Mouse (Mus musculus) limb, embryonic 14.5 days (tissue): Measurements from ENCODE around the gene Gm21885. TPM values are rescaled to one million over a fixed set of nuclear protein-coding genes. Genes with fewer than 3 reads are reported as not detected.
A peak's percentile ranks its signal among the peaks of the same experiment; 100 is the strongest.

ENCODE experiments used
- ATAC-seq: fragments of 200-750 bp; cut with Nextera tagmentation; 2 replicates; pipeline ENCODE4 v1.8.0; 2017; ENCODE audit warnings: low read depth, moderate number of reproducible peaks, moderate TSS enrichment; ENCODE audit not compliant: low FRiP score
- DNase-seq: peaks from one replicate; pipeline ENCODE4 v3.0.0-alpha.2; 2015; ENCODE audit warnings: low spot score
- H3K27ac ChIP-seq: fragments of 300-500 bp; sonication (generic); replicated peaks from 2 replicates; pipeline ENCODE4 v1.5.1; 2014; ENCODE audit warnings: low read depth, mild to moderate bottlenecking, low read length, moderate library complexity, mixed read lengths
- H3K27me3 ChIP-seq: fragments of 300-500 bp; sonication (generic); 2 replicates; pipeline ENCODE4 v1.6.1; 2014; ENCODE audit warnings: low read length, mixed read lengths; ENCODE audit not compliant: control insufficient read depth, insufficient read depth
- H3K36me3 ChIP-seq: fragments of 300-500 bp; sonication (generic); 2 replicates; pipeline ENCODE4 v1.6.1; 2014; ENCODE audit warnings: mild to moderate bottlenecking, low read length, moderate library complexity, mixed read lengths; ENCODE audit not compliant: control insufficient read depth, insufficient read depth
- H3K4me1 ChIP-seq: fragments of 300-500 bp; sonication (generic); 2 replicates; pipeline ENCODE4 v1.6.1; 2014; ENCODE audit warnings: antibody characterized with exemption, low read length, mixed read lengths; ENCODE audit not compliant: control insufficient read depth, insufficient read depth
- H3K4me2 ChIP-seq: fragments of 300-500 bp; sonication (generic); replicated peaks from 2 replicates; pipeline ENCODE4 v1.6.1; 2014; ENCODE audit warnings: low read depth, mild to moderate bottlenecking, low read length, moderate library complexity; ENCODE audit not compliant: severe bottlenecking
- H3K4me3 ChIP-seq: fragments of 300-500 bp; sonication (generic); replicated peaks from 2 replicates; pipeline ENCODE4 v1.5.1; 2014; ENCODE audit warnings: low read length
- H3K9ac ChIP-seq: fragments of 300-500 bp; sonication (generic); 2 replicates; pipeline ENCODE4 v1.6.1; 2014; ENCODE audit warnings: mild to moderate bottlenecking, low read depth, low read length, moderate library complexity; ENCODE audit not compliant: severe bottlenecking
- H3K9me3 ChIP-seq: fragments of 300-500 bp; sonication (generic); 2 replicates; pipeline ENCODE4 v1.6.1; 2016; ENCODE audit warnings: low read length; ENCODE audit not compliant: control insufficient read depth
- POLR2A ChIP-seq: fragments of 200-500 bp; IDR thresholded peaks from 2 replicates; pipeline ENCODE4 v1.8.0; 2012; ENCODE audit warnings: inconsistent platforms, mild to moderate bottlenecking, moderate library complexity, borderline replicate concordance; ENCODE audit not compliant: insufficient read depth, insufficient read length; ENCODE audit errors: extremely low read depth
- WGBS: fragments of 180-500 bp; shearing (Covaris S2); extraction: QIAGEN DNeasy Blood & Tissue Kit; methylation state at CpG from one replicate; pipeline ENCODE4 v1.1.7; 2014; 5-methylcytosine and 5-hydroxymethylcytosine counted together
- polyA plus RNA-seq, 2 experiments: library from polyadenylated mRNA; depleted of rRNA in 1 of 2; stranded (reverse) in 1 of 2; unstranded in 1 of 2; fragments of >200 nt; fragmentation: Nextera tagmentation in 1 of 2; extraction: Ambion mirVana in 1 of 2; gene quantifications; 2 replicates each; pipeline versions ENCODE4 v1.2.1 to v1.2.3; 2012 to 2014

The Gm21885 gene
- polyA plus RNA-seq, 2 experiments: 0.84 TPM; not detected in 1

- DNase-seq: peak; percentile 30
- 4% methylated on average over 10 of the region's 10 CpGs for WGBS
- H3K9ac ChIP-seq: peak overlapping the region; percentile 94
- no peak for TF ChIP-seq POLR2A
- peak overlapping the region; percentile 73 for H3K4me3 ChIP-seq
- peak overlapping the region; percentile 68 for H3K4me2 ChIP-seq
- peak overlapping the region; percentile 98; the same call in 1 of the 2 replicates for H3K27ac ChIP-seq
- H3K36me3 ChIP-seq: no peaks in the 10 kb centered on the region
- peaks cover 19% of the 10 kb centered on the region for H3K4me1 ChIP-seq
- no peaks in the 10 kb centered on the region for H3K27me3 ChIP-seq
- no peak for ATAC-seq
- H3K9me3 ChIP-seq: no peaks in the 10 kb centered on the region
Observed at GRCm38 (mm10) chr11:94326961-94327411, 45.3 kb downstream of the Gm21885 start.

DNA sequence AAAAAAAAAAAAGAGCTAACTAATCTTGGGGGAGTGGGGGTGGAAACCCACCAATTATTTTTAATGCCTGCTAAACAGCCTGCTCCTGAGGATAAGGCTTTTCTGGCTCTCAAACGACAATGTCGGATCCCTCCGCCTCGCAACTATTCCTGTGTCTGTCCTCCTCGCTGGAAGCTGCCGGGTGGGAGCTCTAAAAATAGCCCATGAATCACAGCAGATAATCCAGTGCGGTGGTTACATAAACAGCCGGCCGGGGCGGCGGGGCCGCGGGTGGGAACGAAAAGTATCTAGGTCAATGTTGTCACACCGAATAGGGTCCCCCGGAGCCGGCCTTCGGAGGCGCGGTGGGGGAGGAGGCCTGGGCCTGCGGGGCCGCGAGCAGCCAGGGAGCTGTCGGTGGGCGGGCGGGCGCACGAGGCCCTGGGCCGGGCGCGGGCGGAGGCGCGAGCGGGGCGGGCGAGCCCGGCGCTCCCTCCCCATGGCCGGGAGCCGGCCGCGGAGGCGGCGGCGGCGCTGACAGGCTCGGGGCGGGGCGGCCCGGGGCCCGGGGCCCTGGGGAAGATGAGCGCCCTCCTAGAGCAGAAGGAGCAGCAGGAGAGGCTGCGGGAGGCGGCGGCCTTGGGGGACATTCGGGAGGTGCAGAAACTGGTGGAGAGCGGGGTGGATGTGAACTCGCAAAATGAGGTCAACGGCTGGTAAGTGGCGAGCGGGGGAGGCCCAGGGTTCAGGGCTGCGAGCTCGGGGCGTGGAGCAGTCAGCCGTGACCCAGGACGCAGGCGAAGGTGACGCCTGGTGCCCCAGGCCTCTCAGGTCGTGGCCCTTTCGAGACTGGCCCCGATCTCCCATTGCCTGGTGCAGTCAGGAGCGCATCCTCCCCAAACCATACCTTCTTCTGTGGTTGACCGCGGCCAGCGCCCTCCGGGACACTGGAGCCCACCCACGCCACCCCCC is 46.3 kb downstream of the Gm21885 start, which contains the start of gene Ankrd40:
Gene Ankrd40, plus strand, starts transcription at position 309 of the 951 bp plus-strand sequence.
- peak within 1 kb of the TSS; percentile 98 for H3K27ac ChIP-seq
- no peaks in the 10 kb centered on the region for H3K36me3 ChIP-seq
- H3K27me3 ChIP-seq: no peaks in the 10 kb centered on the region
- H3K4me1 ChIP-seq: peaks cover 13% of the 10 kb centered on the region
- ATAC-seq (peak; percentile 91), DNase-seq (peak; percentile 92)
- peak within 1 kb of the TSS; percentile 68 for H3K4me2 ChIP-seq
- H3K9ac ChIP-seq: peak within 1 kb of the TSS; percentile 94
- WGBS: under 1% methylated on average over 67 of the region's 78 CpGs
- TF ChIP-seq POLR2A: peak; percentile 37; the same call in 1 of the 2 replicates
- H3K4me3 ChIP-seq: peak within 1 kb of the TSS; percentile 73
- no peaks in the 10 kb centered on the region for H3K9me3 ChIP-seq

- DNase-seq: no peak
Observed at GRCm38 (mm10) chr11:94328644-94329025, 47.0 kb downstream of the Gm21885 start.

DNA sequence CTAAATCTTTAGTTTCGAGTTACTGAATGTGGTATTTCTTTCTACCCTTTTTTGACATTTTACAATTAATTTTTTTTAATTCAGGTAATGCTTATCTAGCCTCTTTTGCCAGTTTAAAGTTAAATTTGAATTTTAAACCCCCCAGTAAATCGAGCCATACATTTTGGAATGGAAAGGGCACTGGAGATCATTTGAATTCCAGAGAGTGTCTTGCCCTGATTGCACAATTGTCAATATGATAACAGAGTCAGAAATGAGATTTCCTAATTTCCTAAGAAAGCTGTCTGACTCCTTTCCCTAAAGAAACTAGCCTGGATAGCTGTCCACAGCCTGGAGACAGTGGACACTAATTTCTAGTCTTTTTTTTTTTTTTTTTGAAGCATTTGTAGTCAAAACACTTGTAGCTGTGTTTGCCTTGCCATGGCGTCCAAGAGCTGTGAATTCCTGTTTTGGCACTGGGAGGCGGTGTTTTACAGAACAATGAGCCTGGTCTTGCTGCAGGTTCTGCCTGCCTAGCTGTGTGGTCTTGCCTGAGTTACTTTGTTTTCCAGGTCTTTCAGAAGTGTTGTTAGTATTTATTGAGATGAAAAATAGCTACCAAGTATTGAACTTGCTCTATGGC is 47.7 kb downstream of the Gm21885 start:
- H3K27ac ChIP-seq: no peak overlapping the region
- H3K4me2 ChIP-seq: peak overlapping the region; percentile 68; the same call in 1 of the 2 replicates
- no peak for ATAC-seq
- H3K4me3 ChIP-seq: no peak overlapping the region; the same call in 1 of the 2 replicates
- H3K27me3 ChIP-seq: no peaks in the 10 kb centered on the region
- no peak overlapping the region for H3K9ac ChIP-seq
- peaks cover 3% of the 10 kb centered on the region for H3K36me3 ChIP-seq
- peaks cover 13% of the 10 kb centered on the region for H3K4me1 ChIP-seq
- DNase-seq: peak; percentile 29
- no peak for TF ChIP-seq POLR2A
- WGBS: 60% methylated on average over 4 of the region's 4 CpGs
- H3K9me3 ChIP-seq: no peaks in the 10 kb centered on the region

More at GRCm38 (mm10) chr11:94328644-94329025, 47.0 kb downstream of the Gm21885 start:
- H3K36me3 ChIP-seq: no peaks in the 10 kb centered on the region
- H3K9me3 ChIP-seq: no peaks in the 10 kb centered on the region
- 1% methylated on average over 10 of the region's 10 CpGs for WGBS
- no peak for TF ChIP-seq POLR2A
- H3K4me2 ChIP-seq: peak overlapping the region; percentile 68
- H3K9ac ChIP-seq: peak overlapping the region; percentile 94
- no peaks in the 10 kb centered on the region for H3K27me3 ChIP-seq
- peak overlapping the region; percentile 73 for H3K4me3 ChIP-seq
- ATAC-seq: no peak
- peak overlapping the region; percentile 98 for H3K27ac ChIP-seq
- peaks cover 13% of the 10 kb centered on the region for H3K4me1 ChIP-seq

GRCm38 (mm10) chr11:94330211-94330610 is 48.5 kb downstream of the Gm21885 start:
- Histone ChIP-seq H3K4me1 (peaks cover 13% of the 10 kb centered on the region), H3K4me2 (no peak overlapping the region), H3K4me3 (no peak overlapping the region), H3K9me3 (no peaks in the 10 kb centered on the region), H3K27me3 (no peaks in the 10 kb centered on the region), H3K36me3 (peaks cover 9% of the 10 kb centered on the region), H3K9ac (no peak overlapping the region), H3K27ac (no peak overlapping the region)
- ATAC-seq: no peak
- no peak for TF ChIP-seq POLR2A
- 96% methylated on average over 3 of the region's 3 CpGs for WGBS
- no peak for DNase-seq
